Mouse (Mus musculus): ENCODE measurements around the gene Dnah3.

The Dnah3 gene

DNA sequence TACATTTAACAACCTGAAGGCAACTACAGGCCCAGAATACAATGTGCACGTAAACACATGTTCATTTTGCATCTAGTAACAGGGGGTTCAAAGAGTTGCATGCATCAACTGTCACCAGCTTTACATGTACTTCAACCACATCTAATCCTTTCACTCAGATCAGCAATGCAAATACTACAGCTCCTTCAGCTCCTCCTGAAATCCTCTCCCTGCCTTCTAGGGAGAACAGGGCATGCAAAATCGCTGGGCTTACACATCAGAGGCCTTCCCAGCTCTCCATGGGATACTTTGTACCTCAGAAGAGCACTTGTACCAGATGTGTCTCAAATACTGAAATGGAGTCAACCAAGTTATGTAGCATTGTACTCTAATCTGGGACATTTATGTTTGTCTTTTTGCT, 222.0 kb downstream of the Dnah3 start:
- DNase-seq (ENCODE audit: low spot score) = no peak

Measured in MN1 (cell line).